Mouse (Mus musculus): ENCODE measurements around the gene Gal3st4. TPM values are rescaled to one million over a fixed set of nuclear protein-coding genes. Genes with fewer than 3 reads are reported as not detected.

The Gal3st4 gene
- total RNA-seq, 4 experiments from 2014 or later: 0.17 TPM; not detected in 3

GRCm38 (mm10) chr5:138262582-138263240 is 9.9 kb downstream of the Gal3st4 start:
- no peak for DNase-seq (ENCODE audit: low spot score)

- DNase-seq (ENCODE audit: low spot score): no peak
Observed at GRCm38 (mm10) chr5:138262001-138262400, 10.6 kb downstream of the Gal3st4 start.

- no peak for DNase-seq (ENCODE audit: low spot score)
Observed at GRCm38 (mm10) chr5:138260834-138261233, 11.8 kb downstream of the Gal3st4 start.

- no peak for DNase-seq (ENCODE audit: low spot score)
Observed at GRCm38 (mm10) chr5:138260051-138260450, 12.6 kb downstream of the Gal3st4 start.

- no peak for DNase-seq (ENCODE audit: low spot score)
Observed at GRCm38 (mm10) chr5:138258993-138259392, 13.6 kb downstream of the Gal3st4 start.

GRCm38 (mm10) chr5:138258542-138258941 is 14.1 kb downstream of the Gal3st4 start:
- no peak for DNase-seq (ENCODE audit: low spot score)

- no peak for DNase-seq (ENCODE audit: low spot score)
Observed at GRCm38 (mm10) chr5:138258078-138258477, 14.6 kb downstream of the Gal3st4 start.

GRCm38 (mm10) chr5:138257585-138257978 is 15.1 kb downstream of the Gal3st4 start:
- DNase-seq (ENCODE audit: low spot score): no peak

- no peak for DNase-seq (ENCODE audit: low spot score)
Observed at GRCm38 (mm10) chr5:138256966-138257584, 15.6 kb downstream of the Gal3st4 start.

- no peak for DNase-seq (ENCODE audit: low spot score)
Observed at GRCm38 (mm10) chr5:138256094-138256467, 16.6 kb downstream of the Gal3st4 start.

- peak; percentile 99 for DNase-seq (ENCODE audit: low spot score)
Observed at GRCm38 (mm10) chr5:138255353-138256093, 17.1 kb downstream of the Gal3st4 start, which contains the start of gene Lamtor4. Gene Lamtor4 (plus strand): TSS chr5:138255482.

DNA sequence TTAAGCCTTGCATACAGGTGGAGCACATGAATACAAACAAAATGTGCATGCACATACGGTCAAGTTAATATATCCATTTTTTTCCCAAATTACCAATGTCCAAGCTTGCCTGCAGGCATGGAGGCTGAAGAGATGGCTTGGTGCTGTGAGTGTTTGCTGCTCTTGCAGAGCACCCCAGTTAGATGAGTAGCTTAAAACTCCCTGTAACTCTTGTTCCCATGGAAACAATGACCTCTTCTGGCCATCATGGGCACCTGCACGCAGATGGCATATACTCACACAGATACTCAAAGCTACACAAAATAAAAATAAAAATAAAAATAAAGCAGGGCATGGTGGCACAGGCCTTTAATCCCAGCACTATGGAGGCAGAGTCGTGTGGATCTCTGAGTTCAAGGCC is 19.6 kb downstream of the Gal3st4 start:
- DNase-seq (ENCODE audit: low spot score): no peak

- no peak for DNase-seq (ENCODE audit: low spot score)
Observed at GRCm38 (mm10) chr5:138251144-138251543, 21.5 kb downstream of the Gal3st4 start.

DNA sequence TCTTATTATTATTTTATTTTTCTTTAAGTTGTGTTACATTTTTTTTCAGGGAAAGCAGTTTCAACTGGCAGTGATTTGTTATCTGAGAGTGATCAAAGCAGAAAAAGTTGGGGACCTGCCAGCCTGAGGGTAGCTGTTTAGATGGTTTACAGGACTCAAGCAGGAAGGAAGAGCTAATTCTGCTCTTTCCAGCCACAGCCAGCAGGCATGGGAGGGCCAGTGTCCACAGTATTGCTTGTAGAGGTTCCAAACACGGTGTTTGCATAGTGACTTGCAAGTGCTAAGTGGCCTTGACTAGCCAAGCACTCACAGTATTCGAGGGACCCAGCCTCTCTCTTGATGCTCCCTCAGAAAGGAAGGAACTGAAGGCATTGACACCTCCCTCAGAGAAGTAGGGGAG is 31.1 kb downstream of the Gal3st4 start:
- no peak for DNase-seq (ENCODE audit: low spot score)

DNA sequence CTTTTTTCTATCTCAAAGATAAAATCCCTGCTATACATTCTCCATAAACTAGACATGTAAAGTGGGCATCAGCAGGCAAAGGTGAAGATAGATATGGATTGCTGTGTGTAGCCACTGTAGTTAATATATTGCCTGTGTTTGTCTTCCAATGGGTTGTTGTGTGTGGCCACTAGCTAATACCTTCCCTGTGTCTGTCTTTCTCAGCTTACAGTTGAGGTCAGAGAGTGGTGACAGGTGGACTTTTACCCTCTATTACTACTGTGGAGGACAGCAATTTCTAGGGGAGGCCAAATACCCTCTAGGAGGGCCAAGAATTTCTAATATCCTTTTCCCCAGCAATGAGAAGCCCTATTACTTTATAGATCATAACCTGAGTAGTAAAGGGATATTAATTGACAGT is 38.4 kb downstream of the Gal3st4 start:
- DNase-seq (ENCODE audit: low spot score): no peak

- DNase-seq (ENCODE audit: low spot score): no peak
Observed at GRCm38 (mm10) chr5:138233778-138234177, 38.9 kb downstream of the Gal3st4 start.

DNA sequence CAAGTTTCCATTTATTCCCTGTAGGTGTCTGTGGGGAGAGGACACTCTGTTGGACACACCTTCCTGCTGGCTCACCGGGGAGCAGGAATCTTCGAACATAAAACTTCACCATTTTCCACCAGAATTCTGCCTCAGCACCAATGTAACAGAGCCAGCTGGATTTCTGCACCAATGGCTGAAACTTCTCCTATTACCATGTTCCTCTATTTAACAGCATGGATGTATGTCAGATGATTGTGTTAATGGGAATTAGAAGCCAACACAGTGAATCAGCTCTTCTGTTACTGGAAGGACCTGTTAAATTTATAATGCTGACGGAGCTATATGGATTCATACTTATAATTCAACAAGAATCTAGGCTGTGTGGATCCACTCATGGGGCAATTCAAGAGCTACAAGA is 43.1 kb downstream of the Gal3st4 start:
- DNase-seq (ENCODE audit: low spot score): no peak

DNA sequence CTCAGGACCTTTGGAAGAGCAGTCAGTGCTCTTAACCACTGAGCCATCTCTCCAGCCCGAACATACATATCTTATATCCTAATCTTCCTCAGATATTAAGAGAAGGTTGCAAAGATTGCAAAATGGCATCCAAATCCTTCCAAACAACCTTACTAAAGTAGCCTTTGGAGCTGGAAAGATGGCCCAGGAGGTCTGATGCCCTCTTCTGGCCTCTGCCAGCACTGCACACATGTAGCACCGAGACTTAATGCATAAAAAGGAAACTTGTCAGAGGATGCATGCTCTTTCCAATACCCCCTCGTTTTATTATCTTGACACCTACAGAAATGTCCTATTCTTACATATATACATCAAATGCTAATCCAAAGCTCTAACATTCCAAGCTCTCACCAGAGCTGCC is 44.6 kb downstream of the Gal3st4 start:
- no peak for DNase-seq (ENCODE audit: low spot score)

DNA sequence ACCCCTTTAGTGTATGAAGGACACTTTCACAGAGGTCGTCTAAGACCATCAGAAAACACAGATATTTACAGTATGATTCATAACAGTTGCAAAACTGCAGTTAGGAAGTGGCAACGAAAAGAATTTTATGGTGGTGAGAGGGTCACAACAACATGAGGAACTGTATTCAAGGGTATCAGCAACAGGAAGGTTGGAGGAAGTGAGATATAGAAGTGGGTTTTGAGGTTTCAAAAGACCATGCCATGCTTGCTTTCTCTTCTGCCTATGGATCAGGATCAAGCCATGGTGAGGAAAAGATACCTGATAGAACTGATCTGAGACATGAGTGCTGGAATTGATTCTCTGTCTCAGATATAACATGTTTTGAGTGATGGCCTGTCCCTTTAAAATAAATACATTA is 45.3 kb downstream of the Gal3st4 start:
- DNase-seq (ENCODE audit: low spot score): peak; percentile 34

DNA sequence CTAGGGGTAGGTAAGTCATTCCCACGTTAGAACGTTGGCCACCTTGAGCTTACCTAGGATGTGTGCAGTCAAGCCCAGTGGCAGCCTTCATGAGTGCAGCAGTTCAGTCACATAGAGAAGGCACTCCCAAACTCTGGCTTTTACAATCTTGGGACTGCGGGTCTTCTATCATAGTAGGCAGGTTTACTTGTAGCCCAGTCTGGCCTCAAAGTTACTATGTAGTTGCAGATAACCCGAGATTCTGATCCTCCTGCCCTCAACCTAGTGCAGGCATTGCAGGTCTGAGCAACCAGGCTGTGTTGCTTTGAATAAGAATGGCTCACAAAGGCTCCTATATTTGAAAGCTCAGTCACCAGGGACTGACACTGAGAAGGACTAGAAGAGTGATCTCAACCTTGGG is 46.1 kb downstream of the Gal3st4 start:
- no peak for DNase-seq (ENCODE audit: low spot score)

- no peak for DNase-seq (ENCODE audit: low spot score)
Observed at GRCm38 (mm10) chr5:138225700-138226099, 46.9 kb downstream of the Gal3st4 start, which contains the start of gene Nxpe5. Gene Nxpe5 (plus strand): TSS chr5:138225898.

DNA sequence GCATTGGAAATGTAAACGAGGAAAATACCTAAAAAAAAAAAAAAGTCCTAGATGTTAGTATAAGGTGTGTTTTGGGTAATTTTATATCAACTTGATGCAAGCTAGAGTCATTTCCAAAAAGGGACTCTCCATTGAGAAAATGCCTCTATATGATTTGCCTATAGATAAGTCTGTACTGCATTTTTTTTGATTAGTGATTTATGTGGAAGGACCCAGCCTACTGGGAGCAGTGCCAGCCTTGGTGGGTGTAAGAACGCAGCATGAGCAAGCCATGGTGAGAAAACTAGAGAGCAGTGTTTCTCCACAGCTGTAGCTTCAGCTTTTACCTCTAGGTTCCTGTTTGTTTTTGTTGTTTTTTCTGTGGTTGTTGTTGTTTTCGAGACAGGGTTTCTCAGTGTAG is 49.4 kb downstream of the Gal3st4 start:
- no peak for DNase-seq (ENCODE audit: low spot score)

- peak; percentile 78 for DNase-seq (ENCODE audit: low spot score)
Observed at GRCm38 (mm10) chr5:138222111-138222510, 50.5 kb downstream of the Gal3st4 start.

All from heart, adult 8-10 months (tissue).